Mouse (Mus musculus) v-Abl transformed pro-B cells (cell line): ENCODE data around the gene Xylb.

ENCODE experiments used
- in situ Hi-C, 2 experiments: fragments of 400-800 bp; cut with MboI; formaldehyde crosslinking; loops; one replicate each; pipeline ENCODE4 v1.15.1; 2025; ENCODE audit not compliant: unreplicated experiment in 2 of 2

The Xylb gene

DNA sequence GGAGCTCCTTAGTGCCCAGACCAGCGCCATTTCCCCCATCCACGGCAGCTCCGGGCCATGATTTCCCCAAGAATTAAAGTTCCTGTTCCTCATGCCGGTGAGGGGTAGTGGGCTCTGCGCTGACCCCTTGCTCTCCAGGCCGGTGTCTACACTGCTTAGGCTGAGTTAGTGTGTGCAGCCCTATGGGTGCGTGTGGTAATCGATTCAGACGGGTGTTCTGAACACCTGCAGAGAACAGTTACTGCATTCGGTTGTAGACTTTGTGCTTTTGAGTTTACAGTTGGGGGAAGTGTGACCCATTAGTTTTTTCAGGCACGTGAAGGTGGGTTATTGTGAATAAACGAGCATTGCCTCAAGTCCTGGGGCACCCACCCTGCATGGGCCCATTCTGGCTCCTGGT, 80.9 kb downstream of the Xylb start:
- in situ Hi-C loops, result no loop called here

DNA sequence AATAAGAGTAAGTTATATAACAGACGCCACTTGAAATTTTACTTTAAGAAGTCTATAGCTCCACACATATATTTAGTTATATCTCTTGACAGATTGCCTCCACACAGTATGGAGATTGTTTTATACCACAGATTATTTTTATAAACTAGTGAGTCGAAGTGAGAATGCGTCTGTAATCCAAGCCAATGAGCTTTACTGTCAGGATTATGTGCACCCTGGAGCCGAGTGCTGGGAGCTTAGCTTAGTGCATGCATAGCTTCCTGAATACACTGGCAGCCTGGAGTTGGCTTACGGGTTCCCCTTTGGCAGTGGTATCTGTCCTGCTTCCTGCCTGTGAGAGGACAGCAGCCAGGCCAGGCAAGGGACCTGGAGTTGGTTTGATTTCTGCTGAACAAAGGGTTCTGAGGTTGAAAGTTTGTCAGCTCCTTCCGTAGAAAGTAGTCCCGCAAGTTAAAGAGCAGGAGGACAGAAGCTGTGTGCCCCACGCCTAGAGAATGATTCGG, 81.4 kb downstream of the Xylb start:
- in situ Hi-C loops, result no loop called here
